Mouse (Mus musculus): Measurements from ENCODE around the gene Olfr601.
"Not testable (repeated sequence)": the region's sequence is repeated elsewhere in the genome, so short reads cannot be mapped to it uniquely, and the experiment has no call there.

The Olfr601 gene

GRCm38 (mm10) chr7:103362555-103362954 is at the start of gene Olfr601:
Gene Olfr601, minus strand, starts transcription at chr7:103362655.
- no peak for DNase-seq (ENCODE audit: low read depth)

GRCm38 (mm10) chr7:103406521-103407055 is 44.1 kb upstream of the Olfr601 start:
- DNase-seq (ENCODE audit: low read depth), result not testable (repeated sequence)

- no peak for DNase-seq (ENCODE audit: low read depth)
Measured at GRCm38 (mm10) chr7:103398981-103399380, 36.5 kb upstream of the Olfr601 start.

- DNase-seq (ENCODE audit: low read depth), result no peak
Measured at GRCm38 (mm10) chr7:103397758-103398157, 35.3 kb upstream of the Olfr601 start.

GRCm38 (mm10) chr7:103386077-103386476 is 23.6 kb upstream of the Olfr601 start, which contains the start of gene Olfr603:
Gene Olfr603, minus strand, starts transcription at chr7:103386177.
- no peak for DNase-seq (ENCODE audit: low read depth)

- no peak for DNase-seq (ENCODE audit: low read depth)
Measured at GRCm38 (mm10) chr7:103349569-103349968, 12.9 kb downstream of the Olfr601 start, which contains the start of gene Olfr600. Gene Olfr600, minus strand, starts transcription at chr7:103349669.

- no peak for DNase-seq (ENCODE audit: low read depth)
Measured at GRCm38 (mm10) chr7:103335617-103336016, 26.8 kb downstream of the Olfr601 start, which contains the start of gene Olfr599. Gene Olfr599, plus strand, starts transcription at chr7:103335917.

- no peak for DNase-seq (ENCODE audit: low read depth)
Measured at GRCm38 (mm10) chr7:103323268-103323667, 39.2 kb downstream of the Olfr601 start, which contains the start of gene Olfr598. Gene Olfr598, plus strand, starts transcription at chr7:103323568.

GRCm38 (mm10) chr7:103316015-103316414 is 46.4 kb downstream of the Olfr601 start, which contains the start of gene Olfr597:
Gene Olfr597, plus strand, starts transcription at chr7:103316315.
- DNase-seq (ENCODE audit: low read depth), result not testable (repeated sequence)

Measured in c-Kit-positive CD71-negative TER-119-negative erythroid progenitor cells, embryonic 14.5 days (primary cell).